Mouse (Mus musculus): ENCODE data around the gene Fign.

DNA sequence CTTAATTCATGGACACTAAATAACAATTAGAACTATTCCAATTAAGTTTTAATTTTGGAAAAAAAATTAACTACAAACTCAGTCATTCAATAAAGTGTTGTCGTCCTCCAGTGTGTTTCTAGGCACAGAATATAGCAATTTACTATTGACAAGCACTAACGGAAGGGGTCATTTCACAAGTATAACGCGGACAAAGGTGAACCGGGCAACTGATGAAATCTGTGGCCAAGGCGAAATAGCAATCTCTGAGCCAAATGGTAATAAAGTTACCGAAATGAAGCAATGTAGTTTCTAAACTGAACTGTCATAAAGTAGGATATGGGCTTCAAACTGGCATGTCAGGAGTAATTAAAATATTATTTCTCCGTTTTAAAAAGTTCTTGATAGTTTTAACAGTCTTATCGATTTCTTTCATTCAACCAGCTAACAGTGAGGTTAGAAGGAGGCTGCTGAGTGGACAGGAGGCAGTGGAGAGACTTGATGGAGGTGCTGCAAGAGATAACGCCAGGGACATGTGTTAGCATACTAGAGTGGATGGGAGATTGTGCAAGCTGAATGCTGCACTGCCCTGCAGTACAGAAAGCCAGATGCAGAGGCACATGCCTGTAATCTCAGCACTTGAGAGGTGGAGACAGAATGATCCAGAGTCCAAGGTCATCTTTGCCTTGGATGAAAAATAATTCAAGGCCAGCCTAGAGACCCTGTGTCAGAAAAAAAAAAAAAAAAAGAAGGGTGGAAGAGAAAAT, 27.7 kb downstream of the Fign start:
- TF ChIP-seq CTCF (IDR thresholded peaks at IDR 0.05; ENCODE audit: borderline replicate concordance, insufficient read depth, low read length) (no peak), POLR2A (IDR thresholded peaks at IDR 0.05; ENCODE audit: low read depth, low read length) (no peak)

Measured in embryonic fibroblast, embryonic 13.5 days (primary cell).